Mouse (Mus musculus) common myeloid progenitor, adult 5-6 weeks (primary cell): Measurements from ENCODE around the gene Akr1cl. TPM values are rescaled to one million over a fixed set of nuclear protein-coding genes. Genes with fewer than 3 reads are reported as not detected.
A peak's percentile ranks its signal among the peaks of the same experiment; 100 is the strongest.

Experiments
- ATAC-seq: replicated peaks from 2 replicates; pipeline ENCODE4 v1.8.0; 2016; ENCODE audit warnings: low read depth, mild to moderate bottlenecking, moderate TSS enrichment, inconsistent platforms; ENCODE audit not compliant: poor library complexity, severe bottlenecking
- total RNA-seq: library from RNA; stranded (forward); fragments of 200-1000, 187-1606 nt; gene quantifications from 2 replicates; pipeline ENCODE4 v1.2.3, GENCODE M21; 2017

Akr1cl gene
- total RNA-seq, 1 experiment from 2014 or later = not detected

- ATAC-seq = no peak
Measured at GRCm38 (mm10) chr1:65004526-65004925, 28.0 kb downstream of the Akr1cl start.

- no peak for ATAC-seq
Measured at GRCm38 (mm10) chr1:64993206-64993605, 39.4 kb downstream of the Akr1cl start.

- no peak for ATAC-seq
Measured at GRCm38 (mm10) chr1:64988176-64988575, 44.4 kb downstream of the Akr1cl start.

- peak; percentile 95 for ATAC-seq
Measured at GRCm38 (mm10) chr1:64986120-64986519, 46.4 kb downstream of the Akr1cl start.

- no peak for ATAC-seq
Measured at GRCm38 (mm10) chr1:64983247-64983646, 49.3 kb downstream of the Akr1cl start.

GRCm38 (mm10) chr1:64978321-64978799 lies 54.2 kb downstream of the Akr1cl start:
- ATAC-seq = no peak

GRCm38 (mm10) chr1:64975346-64975745 lies 57.2 kb downstream of the Akr1cl start:
- no peak for ATAC-seq

GRCm38 (mm10) chr1:64970685-64971084 lies 61.9 kb downstream of the Akr1cl start:
- ATAC-seq = no peak

Other genes with a start within 250 kb of the Akr1cl start
- gene Plekhm3, start 75.9 kb downstream of the Akr1cl start, total RNA-seq = 6.2 and 8.7 TPM in 2 replicates
- gene Cryge, start 18.4 kb upstream of the Akr1cl start, total RNA-seq = not detected in 2 replicates
- gene Crygd, start 30.7 kb upstream of the Akr1cl start, total RNA-seq = not detected in 2 replicates
- not detected in 2 replicates for gene Crygc, start 40.9 kb upstream of the Akr1cl start, total RNA-seq
- gene Crygb, start 49.5 kb upstream of the Akr1cl start, total RNA-seq = not detected in 2 replicates
- not detected in 2 replicates for gene Cryga, start 70.6 kb upstream of the Akr1cl start, total RNA-seq
- gene Gm28845, start 86.8 kb upstream of the Akr1cl start, total RNA-seq = not detected in 2 replicates
- 0.27 TPM in 1 of 2 replicates, not detected in the other for gene D630023F18Rik, start 90.5 kb upstream of the Akr1cl start, total RNA-seq
- gene Idh1, start 153.7 kb upstream of the Akr1cl start, total RNA-seq = 55.4 and 66.1 TPM in 2 replicates
- gene Pikfyve, start 153.9 kb upstream of the Akr1cl start, total RNA-seq = 25.3 and 32.7 TPM in 2 replicates
- gene Pth2r, start 249.3 kb upstream of the Akr1cl start, total RNA-seq = not detected in 2 replicates